Mouse (Mus musculus): ENCODE results near the gene Trak1. TPM values are rescaled to one million over a fixed set of nuclear protein-coding genes. Genes with fewer than 3 reads are reported as not detected.

Trak1 gene
- polyA plus RNA-seq, 1 experiment = 31.0 TPM

DNA sequence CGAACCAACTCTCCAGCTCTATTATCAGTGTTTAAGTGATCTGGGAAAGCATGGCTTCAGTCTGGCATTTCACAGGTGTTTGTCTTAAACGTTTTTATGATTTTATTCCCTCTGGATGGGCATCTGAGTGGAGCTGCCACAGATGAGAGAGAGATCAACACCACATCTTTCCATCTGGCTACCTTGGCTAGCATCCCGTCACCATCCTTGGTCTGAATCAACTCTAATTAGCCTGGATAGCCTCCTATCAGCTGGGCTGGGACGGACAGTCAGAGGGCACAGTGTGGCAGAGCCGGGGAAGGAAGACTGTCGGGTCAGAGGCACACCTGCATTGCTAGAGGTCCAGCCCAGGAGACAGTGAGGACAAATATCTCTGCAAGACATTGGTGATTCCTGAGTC lies 15.4 kb upstream of the Trak1 start:
- Histone ChIP-seq H3K4me1 (ENCODE audit: control insufficient read depth, insufficient read depth, insufficient read length) (no peaks in the 10 kb centered on the region), H3K27ac (ENCODE audit: insufficient read depth, low read length) (no peak overlapping the region), H3K36me3 (ENCODE audit: control insufficient read depth, insufficient read depth, low read length) (no peaks in the 10 kb centered on the region), H3K27me3 (ENCODE audit: control insufficient read depth, insufficient read depth, low read length) (no peaks in the 10 kb centered on the region), H3K4me3 (ENCODE audit: extremely low read depth, insufficient read depth, insufficient read length) (no peak overlapping the region)
- TF ChIP-seq POLR2A (IDR thresholded peaks at IDR 0.05; ENCODE audit: low read depth, low read length) (no peak), CTCF (IDR thresholded peaks at IDR 0.05; ENCODE audit: extremely low read depth, insufficient read depth, insufficient read length, insufficient replicate concordance) (no peak)
- WGBS = 79% methylated on average over 6 of the region's 6 CpGs
- DNase-seq (ENCODE audit: low read depth in 1 of 2, low spot score in 2 of 2) = no peak

DNA sequence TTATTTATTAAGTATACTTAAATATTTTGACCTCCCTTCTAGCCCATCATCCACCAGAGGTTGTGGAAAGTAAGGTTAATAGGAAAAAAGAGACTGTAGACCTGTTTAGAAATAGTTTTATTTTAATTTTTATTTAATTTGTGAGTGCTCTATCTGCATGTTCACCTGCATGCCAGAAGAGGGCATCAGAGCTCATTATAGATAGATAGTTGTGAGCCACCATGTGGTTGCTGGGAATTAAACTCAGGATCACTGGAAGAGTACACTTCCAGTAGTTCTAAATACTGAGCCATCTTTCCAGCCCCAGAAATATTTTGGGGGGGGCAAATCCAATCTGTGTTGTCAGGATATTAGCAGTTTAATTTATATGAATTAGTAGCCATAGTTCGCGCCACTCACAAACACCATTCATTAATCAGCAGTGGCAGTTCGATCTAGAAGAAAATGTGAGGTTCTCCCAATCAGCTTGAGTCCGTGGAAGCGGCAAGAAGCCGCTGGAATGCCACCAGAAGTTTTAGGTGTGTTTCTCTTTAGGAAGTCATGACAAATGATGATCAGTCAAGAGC lies 13.6 kb upstream of the Trak1 start:
- no peak overlapping the region for H3K27ac ChIP-seq (ENCODE audit: insufficient read depth, low read length)
- H3K4me1 ChIP-seq (ENCODE audit: control insufficient read depth, insufficient read depth, insufficient read length) = no peaks in the 10 kb centered on the region
- peak; percentile 25; the same call in 1 of the 2 replicates for TF ChIP-seq CTCF (IDR thresholded peaks at IDR 0.05; ENCODE audit: extremely low read depth, insufficient read depth, insufficient read length, insufficient replicate concordance)
- TF ChIP-seq POLR2A (IDR thresholded peaks at IDR 0.05; ENCODE audit: low read depth, low read length) = no peak
- no peaks in the 10 kb centered on the region for H3K36me3 ChIP-seq (ENCODE audit: control insufficient read depth, insufficient read depth, low read length)
- no peak overlapping the region for H3K4me3 ChIP-seq (ENCODE audit: extremely low read depth, insufficient read depth, insufficient read length)
- no peaks in the 10 kb centered on the region for H3K27me3 ChIP-seq (ENCODE audit: control insufficient read depth, insufficient read depth, low read length)
- 97% methylated on average over 6 of the region's 6 CpGs for WGBS
- DNase-seq (ENCODE audit: low read depth in 1 of 2, low spot score in 2 of 2) = peak in 1 of 2 experiments; percentile 11

DNA sequence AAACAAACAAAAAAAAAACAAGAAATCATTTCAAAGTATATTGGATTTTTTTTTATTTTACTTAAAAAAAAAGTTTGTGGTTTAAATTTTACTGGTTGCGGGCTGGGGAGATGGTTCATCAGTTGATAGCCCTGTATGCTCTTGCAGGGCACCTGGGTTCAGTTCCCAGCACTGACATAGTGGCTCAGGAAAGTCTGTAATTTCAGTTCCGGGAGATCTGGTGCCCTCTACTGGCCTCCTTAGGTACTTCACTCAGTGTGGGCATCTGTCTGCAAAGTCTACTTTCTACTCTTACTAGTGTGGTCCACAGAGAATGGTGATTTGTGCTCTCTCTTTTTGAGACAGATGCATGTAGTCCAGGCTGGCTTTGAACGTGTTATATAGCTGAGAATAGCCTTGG lies 12.9 kb upstream of the Trak1 start:
- peak; percentile 42 to 44 for DNase-seq (ENCODE audit: low read depth in 1 of 2, low spot score in 2 of 2)

DNA sequence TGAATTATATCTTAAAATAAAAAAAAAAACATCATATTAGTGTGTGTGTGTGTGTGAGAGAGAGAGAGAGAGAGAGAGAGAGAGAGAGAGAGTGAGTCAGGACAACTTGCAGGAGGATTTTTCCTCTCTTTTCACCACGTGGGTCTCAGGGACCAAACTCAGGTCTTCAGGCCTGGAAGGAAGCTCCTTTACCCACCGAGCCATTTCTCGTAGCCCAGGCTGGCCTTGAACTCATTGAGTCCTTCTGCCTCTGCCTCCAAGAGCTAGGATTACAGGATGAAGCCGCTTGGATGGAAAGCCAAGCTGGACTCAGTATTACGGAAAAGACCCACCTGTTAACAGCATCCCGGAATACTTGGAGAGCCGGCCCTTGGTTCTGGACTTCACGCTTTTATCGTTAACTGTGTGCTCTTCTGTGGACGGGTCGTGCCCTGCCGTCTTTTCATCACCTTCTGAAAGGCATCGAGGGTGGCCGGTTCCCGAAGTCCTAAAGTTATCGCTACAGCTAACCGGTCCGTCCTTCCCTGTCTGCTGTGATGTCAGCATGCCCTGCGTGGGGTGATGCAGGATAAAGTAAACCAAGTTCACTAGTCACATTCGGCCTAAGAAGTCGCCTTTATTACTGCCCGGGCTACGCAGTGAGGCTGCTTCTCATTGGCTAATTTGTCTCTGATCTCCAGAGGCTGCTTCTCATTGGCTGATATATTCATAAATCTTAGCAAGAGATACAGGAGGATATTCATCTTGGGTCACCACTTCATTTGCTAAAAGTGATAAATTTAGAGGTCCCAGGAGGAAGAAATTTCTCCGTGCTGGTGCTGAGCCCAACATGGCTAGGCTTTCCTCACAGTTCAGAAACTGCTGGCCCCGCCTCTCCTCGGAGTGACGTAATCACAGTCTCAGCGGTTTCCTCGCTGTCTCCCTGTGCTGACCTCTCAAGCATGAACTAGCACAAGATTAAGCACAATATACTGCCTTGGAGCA lies 11.7 kb upstream of the Trak1 start:
- DNase-seq (ENCODE audit: low read depth in 1 of 2, low spot score in 2 of 2) = peak; percentile 70
- Histone ChIP-seq H3K4me1 (ENCODE audit: control insufficient read depth, insufficient read depth, insufficient read length) (no peaks in the 10 kb centered on the region), H3K4me3 (ENCODE audit: extremely low read depth, insufficient read depth, insufficient read length) (peak overlapping the region; percentile 51), H3K27ac (ENCODE audit: insufficient read depth, low read length) (no peak overlapping the region), H3K27me3 (ENCODE audit: control insufficient read depth, insufficient read depth, low read length) (no peaks in the 10 kb centered on the region), H3K36me3 (ENCODE audit: control insufficient read depth, insufficient read depth, low read length) (no peaks in the 10 kb centered on the region)
- TF ChIP-seq CTCF (IDR thresholded peaks at IDR 0.05; ENCODE audit: extremely low read depth, insufficient read depth, insufficient read length, insufficient replicate concordance) (no peak), POLR2A (IDR thresholded peaks at IDR 0.05; ENCODE audit: low read depth, low read length) (no peak)
- 24% methylated on average over 29 of the region's 29 CpGs for WGBS

More for the DNA sequence above, 12.9 kb upstream of the Trak1 start:
- Histone ChIP-seq H3K36me3 (ENCODE audit: control insufficient read depth, insufficient read depth, low read length) (no peaks in the 10 kb centered on the region), H3K27me3 (ENCODE audit: control insufficient read depth, insufficient read depth, low read length) (no peaks in the 10 kb centered on the region), H3K4me3 (ENCODE audit: extremely low read depth, insufficient read depth, insufficient read length) (no peak overlapping the region), H3K27ac (ENCODE audit: insufficient read depth, low read length) (no peak overlapping the region), H3K4me1 (ENCODE audit: control insufficient read depth, insufficient read depth, insufficient read length) (no peaks in the 10 kb centered on the region)
- TF ChIP-seq POLR2A (IDR thresholded peaks at IDR 0.05; ENCODE audit: low read depth, low read length) (no peak), CTCF (IDR thresholded peaks at IDR 0.05; ENCODE audit: extremely low read depth, insufficient read depth, insufficient read length, insufficient replicate concordance) (peak; percentile 19; the same call in 1 of the 2 replicates)
- 72% methylated on average over 3 of the region's 3 CpGs for WGBS

DNA sequence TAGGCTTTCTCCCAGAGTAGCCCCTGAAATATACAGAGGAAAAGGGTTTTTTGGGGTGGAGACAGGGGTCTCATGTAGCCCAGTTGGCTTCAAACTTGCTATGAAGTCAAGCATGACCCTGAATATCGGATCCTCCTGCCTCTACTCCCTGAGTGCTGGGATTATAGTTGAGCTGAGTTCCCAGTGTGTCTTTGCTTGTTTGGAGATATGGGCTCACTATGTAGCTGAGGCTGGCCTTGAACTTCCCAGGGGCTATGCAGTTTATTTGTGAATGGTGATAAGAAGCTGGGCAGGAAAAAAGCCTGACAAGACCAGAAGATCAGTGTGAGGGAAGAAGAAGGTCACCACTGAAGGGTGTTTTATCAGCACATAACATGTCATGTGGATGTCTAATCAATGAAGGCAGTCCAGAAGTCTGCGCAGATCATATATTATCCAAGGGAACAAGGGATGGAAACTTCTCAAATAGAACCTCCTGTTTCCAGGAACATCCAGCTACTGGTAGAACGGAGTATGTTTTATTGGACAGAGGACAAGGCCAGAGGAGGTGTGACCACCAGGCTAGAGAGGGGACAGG lies 10.9 kb upstream of the Trak1 start:
- Histone ChIP-seq H3K27ac (ENCODE audit: insufficient read depth, low read length) (no peak overlapping the region), H3K36me3 (ENCODE audit: control insufficient read depth, insufficient read depth, low read length) (no peaks in the 10 kb centered on the region), H3K4me3 (ENCODE audit: extremely low read depth, insufficient read depth, insufficient read length) (no peak overlapping the region), H3K27me3 (ENCODE audit: control insufficient read depth, insufficient read depth, low read length) (no peaks in the 10 kb centered on the region), H3K4me1 (ENCODE audit: control insufficient read depth, insufficient read depth, insufficient read length) (no peaks in the 10 kb centered on the region)
- 84% methylated on average over 3 of the region's 3 CpGs for WGBS
- DNase-seq (ENCODE audit: low read depth in 1 of 2, low spot score in 2 of 2) = no peak
- TF ChIP-seq CTCF (IDR thresholded peaks at IDR 0.05; ENCODE audit: extremely low read depth, insufficient read depth, insufficient read length, insufficient replicate concordance) (no peak), POLR2A (IDR thresholded peaks at IDR 0.05; ENCODE audit: low read depth, low read length) (no peak)

DNA sequence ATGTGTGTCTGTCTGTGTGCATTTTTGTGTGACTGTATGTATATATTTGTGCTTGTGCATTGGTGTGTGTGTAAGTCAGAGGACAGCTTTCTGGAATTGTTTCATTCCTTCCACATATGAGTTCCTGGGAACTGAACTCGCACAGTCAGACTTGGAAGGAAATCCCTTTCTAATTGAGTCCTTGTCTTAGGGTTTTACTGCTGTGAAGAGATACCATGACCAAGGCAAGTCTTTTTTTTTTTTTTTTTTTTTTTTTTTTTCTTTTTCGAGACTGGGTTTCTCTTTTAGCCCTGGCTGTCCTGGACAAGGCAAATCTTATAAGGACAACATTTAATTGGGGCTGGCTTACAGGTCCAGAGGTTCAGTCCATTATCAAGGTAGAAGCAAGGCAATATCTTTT lies 6.0 kb upstream of the Trak1 start:
- Histone ChIP-seq H3K36me3 (ENCODE audit: control insufficient read depth, insufficient read depth, low read length) (no peaks in the 10 kb centered on the region), H3K4me3 (ENCODE audit: extremely low read depth, insufficient read depth, insufficient read length) (no peak overlapping the region), H3K27ac (ENCODE audit: insufficient read depth, low read length) (no peak overlapping the region), H3K27me3 (ENCODE audit: control insufficient read depth, insufficient read depth, low read length) (no peaks in the 10 kb centered on the region), H3K4me1 (ENCODE audit: control insufficient read depth, insufficient read depth, insufficient read length) (no peaks in the 10 kb centered on the region)
- WGBS = 94% methylated on average over 2 of the region's 2 CpGs
- no peak for DNase-seq (ENCODE audit: low read depth in 1 of 2, low spot score in 2 of 2)
- no peak for TF ChIP-seq CTCF (IDR thresholded peaks at IDR 0.05; ENCODE audit: extremely low read depth, insufficient read depth, insufficient read length, insufficient replicate concordance)
- TF ChIP-seq POLR2A (IDR thresholded peaks at IDR 0.05; ENCODE audit: low read depth, low read length) = no peak
